Mouse (Mus musculus) limb, embryonic 15.5 days (tissue): ENCODE data around the gene Med17. TPM values are rescaled to one million over a fixed set of nuclear protein-coding genes. Genes with fewer than 3 reads are reported as not detected.

ENCODE experiments used
- ATAC-seq: fragments of 200-750 bp; cut with Nextera tagmentation; 2 replicates; pipeline ENCODE4 v1.8.0; 2017; ENCODE audit warnings: low read depth, moderate TSS enrichment; ENCODE audit not compliant: insufficient number of reproducible peaks, low FRiP score, low TSS enrichment
- H3K27ac ChIP-seq: fragments of 300-500 bp; sonication (generic); 2 replicates; pipeline ENCODE4 v1.5.1; 2015; ENCODE audit warnings: moderate library complexity, mild to moderate bottlenecking, inconsistent platforms
- H3K27me3 ChIP-seq: fragments of 300-500 bp; sonication (generic); 2 replicates; pipeline ENCODE4 v1.6.1; 2015; ENCODE audit warnings: inconsistent platforms
- H3K36me3 ChIP-seq: fragments of 300-500 bp; sonication (generic); 2 replicates; pipeline ENCODE4 v1.6.1; 2015; ENCODE audit warnings: inconsistent platforms
- H3K4me1 ChIP-seq: fragments of 300-500 bp; sonication (generic); 2 replicates; pipeline ENCODE4 v1.6.1; 2015; ENCODE audit warnings: inconsistent platforms
- H3K4me2 ChIP-seq: fragments of 300-500 bp; sonication (generic); 2 replicates; pipeline ENCODE4 v1.6.1; 2015; ENCODE audit warnings: mild to moderate bottlenecking, inconsistent platforms
- H3K4me3 ChIP-seq: fragments of 300-500 bp; sonication (generic); 2 replicates; pipeline ENCODE4 v1.5.1; 2015; ENCODE audit warnings: mild to moderate bottlenecking, inconsistent platforms
- H3K9ac ChIP-seq: fragments of 300-500 bp; sonication (generic); 2 replicates; pipeline ENCODE4 v1.6.1; 2015; ENCODE audit warnings: inconsistent platforms
- H3K9me3 ChIP-seq: fragments of 300-500 bp; sonication (generic); 2 replicates; pipeline ENCODE4 v1.6.1; 2016; ENCODE audit warnings: inconsistent platforms
- WGBS: fragments of 180-500 bp; shearing (Covaris S2); methylation state at CpG from one replicate; pipeline ENCODE4 v1.1.7; 2015; 5-methylcytosine and 5-hydroxymethylcytosine counted together
- polyA plus RNA-seq: library from polyadenylated mRNA; unstranded; fragments of >200 nt; fragmentation: Nextera tagmentation; extraction: Ambion mirVana; gene quantifications from 2 replicates; pipeline ENCODE4 v1.2.1, GENCODE M21; 2015

Med17 gene
- polyA plus RNA-seq, 1 experiment from 2014 or later = 32.7 TPM

DNA sequence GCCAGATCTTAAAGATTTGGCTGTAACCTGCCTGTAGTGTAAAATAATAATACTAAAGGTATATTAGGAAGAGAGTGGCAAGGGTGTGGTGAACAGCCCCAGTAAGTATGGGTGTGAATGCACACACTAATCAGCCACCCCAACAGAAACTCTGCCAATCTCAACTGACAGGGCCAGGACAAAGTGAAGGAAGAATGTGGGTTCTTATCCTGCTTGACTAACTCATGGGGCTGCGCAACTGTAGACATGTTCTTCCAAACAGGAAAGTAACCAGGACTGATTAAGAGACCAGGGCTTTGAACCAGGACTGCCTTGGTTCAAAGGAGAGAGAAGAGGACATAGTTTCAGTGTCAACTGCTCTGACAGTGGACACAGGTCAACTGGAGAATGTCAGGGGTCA, 37.6 kb downstream of the Med17 start:
- Histone ChIP-seq H3K4me2 (no peak overlapping the region), H3K27me3 (no peaks in the 10 kb centered on the region), H3K9me3 (no peaks in the 10 kb centered on the region), H3K9ac (no peak overlapping the region), H3K27ac (no peak overlapping the region), H3K4me3 (no peak overlapping the region), H3K4me1 (peaks cover 15% of the 10 kb centered on the region), H3K36me3 (no peaks in the 10 kb centered on the region)
- WGBS = 90% methylated on average over 1 of the region's 1 CpGs
- no peak for ATAC-seq

DNA sequence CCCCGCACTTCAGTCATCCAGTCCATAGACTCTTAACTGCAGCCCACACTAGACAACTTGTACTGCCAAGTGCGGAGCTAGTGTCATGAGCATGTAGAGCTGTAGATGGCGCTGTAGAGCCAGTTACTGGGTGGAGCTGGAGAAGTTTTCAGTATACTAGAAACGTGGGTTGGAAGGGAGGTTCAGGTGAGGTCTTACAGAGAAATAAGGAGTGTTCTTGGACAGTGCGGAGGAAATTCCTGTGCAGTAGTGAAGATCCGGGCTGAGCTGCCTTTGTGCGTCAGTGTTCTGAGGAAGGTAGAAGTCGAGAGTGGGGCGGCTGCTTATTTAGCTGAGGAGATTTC, 38.2 kb downstream of the Med17 start:
- no peak for ATAC-seq
- H3K9me3 ChIP-seq = no peaks in the 10 kb centered on the region
- H3K4me3 ChIP-seq = no peak overlapping the region
- no peaks in the 10 kb centered on the region for H3K36me3 ChIP-seq
- H3K27ac ChIP-seq = no peak overlapping the region
- H3K27me3 ChIP-seq = no peaks in the 10 kb centered on the region
- H3K4me2 ChIP-seq = no peak overlapping the region
- peaks cover 15% of the 10 kb centered on the region for H3K4me1 ChIP-seq
- H3K9ac ChIP-seq = no peak overlapping the region
- 44% methylated on average over 9 of the region's 9 CpGs for WGBS

DNA sequence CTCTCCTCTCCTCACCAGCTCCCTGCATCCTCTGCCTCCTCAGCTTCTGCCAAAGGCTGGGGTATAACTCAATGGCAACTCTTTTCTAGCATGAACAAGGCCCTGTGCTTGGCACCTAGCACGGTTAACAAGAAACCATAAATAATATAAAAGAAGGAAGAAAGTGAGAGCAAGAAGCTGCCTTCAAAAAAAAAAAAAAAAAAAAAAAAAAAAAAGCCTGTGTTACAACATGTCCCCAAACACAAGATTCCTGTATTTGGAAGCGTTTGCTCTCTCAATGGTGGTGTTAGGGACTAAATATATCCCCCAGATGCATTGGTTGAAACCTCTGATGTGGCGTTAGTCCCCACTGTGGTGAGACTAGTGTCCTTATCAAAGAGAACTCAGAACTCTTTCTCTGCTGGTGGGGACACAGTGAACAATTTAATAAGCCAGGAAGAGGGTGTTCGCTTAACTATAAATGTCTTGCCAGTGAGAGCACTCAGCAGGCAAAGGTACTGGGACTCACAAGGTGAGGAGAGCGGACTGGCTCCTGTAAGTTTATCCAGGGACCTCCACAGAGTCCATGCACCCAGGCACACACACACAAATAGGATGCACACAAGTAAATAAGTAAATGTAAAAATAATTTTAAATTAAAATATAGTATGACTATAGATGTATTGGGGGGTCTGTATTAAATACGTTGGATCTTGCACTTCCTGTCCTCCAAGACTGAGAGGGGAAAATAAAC, 38.7 kb downstream of the Med17 start:
- ATAC-seq = no peak
- H3K9ac ChIP-seq = no peak overlapping the region
- peaks cover 15% of the 10 kb centered on the region for H3K4me1 ChIP-seq
- no peak overlapping the region for H3K27ac ChIP-seq
- no peak overlapping the region for H3K4me2 ChIP-seq
- WGBS = 59% methylated on average over 6 of the region's 6 CpGs
- no peak overlapping the region for H3K4me3 ChIP-seq
- no peaks in the 10 kb centered on the region for H3K9me3 ChIP-seq
- H3K27me3 ChIP-seq = no peaks in the 10 kb centered on the region
- no peaks in the 10 kb centered on the region for H3K36me3 ChIP-seq

DNA sequence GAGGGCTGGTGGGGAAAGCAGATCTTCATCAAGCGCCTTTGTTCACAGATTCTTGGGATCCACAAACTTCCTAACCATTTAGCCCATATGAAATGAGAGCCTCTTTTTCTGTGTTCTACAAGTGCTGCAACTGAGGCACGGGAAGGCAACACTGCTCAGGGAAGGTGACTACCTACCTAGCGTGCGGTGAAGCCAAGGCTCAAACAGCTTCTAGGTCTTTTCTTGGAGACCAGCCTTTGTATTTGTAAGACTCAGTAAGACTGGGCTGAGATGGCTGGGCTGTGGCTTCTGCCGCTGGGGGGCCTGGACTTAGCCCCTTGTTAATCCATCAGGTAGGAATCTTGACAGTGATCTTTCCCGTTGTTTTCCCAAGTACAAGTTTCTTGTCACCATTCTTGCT, 39.7 kb downstream of the Med17 start:
- ATAC-seq = no peak
- Histone ChIP-seq H3K27me3 (no peaks in the 10 kb centered on the region), H3K9ac (no peak overlapping the region), H3K4me2 (no peak overlapping the region), H3K4me3 (no peak overlapping the region), H3K36me3 (no peaks in the 10 kb centered on the region), H3K4me1 (peaks cover 15% of the 10 kb centered on the region), H3K27ac (no peak overlapping the region), H3K9me3 (no peaks in the 10 kb centered on the region)
- 90% methylated on average over 6 of the region's 6 CpGs for WGBS

DNA sequence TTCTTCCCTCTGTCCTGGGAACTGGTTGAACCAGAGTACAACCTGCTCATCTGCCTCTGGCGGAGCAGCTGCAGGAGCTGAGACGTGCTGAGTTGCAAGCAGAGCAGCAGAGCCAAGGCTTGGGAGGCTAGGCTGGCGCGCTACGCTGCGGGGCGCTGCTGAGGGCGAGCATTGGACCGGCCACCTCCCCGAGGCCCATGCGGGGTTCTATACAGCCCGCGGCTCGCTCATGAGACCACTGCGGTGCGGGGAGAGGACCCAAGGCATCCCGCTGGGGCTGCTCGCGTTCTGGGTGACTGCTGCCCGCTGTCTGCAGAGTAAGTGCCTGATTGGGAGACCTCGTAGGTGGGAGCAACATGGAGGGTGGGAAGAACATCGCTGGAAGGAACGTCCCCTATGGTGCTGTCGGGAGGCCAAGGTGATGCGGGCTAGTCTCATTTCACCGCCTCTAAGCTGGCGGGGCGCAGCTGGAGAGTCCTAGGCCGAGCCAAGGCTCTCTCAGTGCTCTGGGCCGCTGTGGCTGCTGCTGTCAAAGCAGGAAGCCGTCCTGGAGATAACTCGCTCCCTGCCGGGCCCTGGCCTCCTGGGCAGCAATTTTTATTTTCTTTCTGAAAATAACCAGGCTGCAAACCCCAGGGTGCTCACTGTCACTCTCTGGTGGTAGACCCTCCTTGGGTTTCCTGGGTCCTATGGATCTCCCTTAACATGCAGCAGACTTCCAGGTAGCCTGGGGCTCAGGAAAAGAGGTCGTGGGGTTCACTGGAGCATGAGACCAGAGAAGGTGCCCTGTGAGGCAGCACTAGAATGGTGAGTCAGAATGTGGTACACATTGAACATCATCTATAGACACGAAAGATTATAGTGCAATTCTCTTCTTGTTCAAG, 40.4 kb downstream of the Med17 start, which contains the start of gene Vstm5:
Gene Vstm5 (plus strand): TSS at position 4 of the 884 bp plus-strand sequence.
- H3K9me3 ChIP-seq = no peaks in the 10 kb centered on the region
- H3K27ac ChIP-seq = peak within 1 kb of the TSS; percentile 82
- H3K4me1 ChIP-seq = peaks cover 15% of the 10 kb centered on the region
- H3K27me3 ChIP-seq = no peaks in the 10 kb centered on the region
- 4% methylated on average over 35 of the region's 35 CpGs for WGBS
- ATAC-seq = peak; percentile 66
- peak within 1 kb of the TSS; percentile 26 for H3K9ac ChIP-seq
- H3K4me3 ChIP-seq = peak within 1 kb of the TSS; percentile 47
- no peaks in the 10 kb centered on the region for H3K36me3 ChIP-seq
- H3K4me2 ChIP-seq = peak within 1 kb of the TSS; percentile 77

DNA sequence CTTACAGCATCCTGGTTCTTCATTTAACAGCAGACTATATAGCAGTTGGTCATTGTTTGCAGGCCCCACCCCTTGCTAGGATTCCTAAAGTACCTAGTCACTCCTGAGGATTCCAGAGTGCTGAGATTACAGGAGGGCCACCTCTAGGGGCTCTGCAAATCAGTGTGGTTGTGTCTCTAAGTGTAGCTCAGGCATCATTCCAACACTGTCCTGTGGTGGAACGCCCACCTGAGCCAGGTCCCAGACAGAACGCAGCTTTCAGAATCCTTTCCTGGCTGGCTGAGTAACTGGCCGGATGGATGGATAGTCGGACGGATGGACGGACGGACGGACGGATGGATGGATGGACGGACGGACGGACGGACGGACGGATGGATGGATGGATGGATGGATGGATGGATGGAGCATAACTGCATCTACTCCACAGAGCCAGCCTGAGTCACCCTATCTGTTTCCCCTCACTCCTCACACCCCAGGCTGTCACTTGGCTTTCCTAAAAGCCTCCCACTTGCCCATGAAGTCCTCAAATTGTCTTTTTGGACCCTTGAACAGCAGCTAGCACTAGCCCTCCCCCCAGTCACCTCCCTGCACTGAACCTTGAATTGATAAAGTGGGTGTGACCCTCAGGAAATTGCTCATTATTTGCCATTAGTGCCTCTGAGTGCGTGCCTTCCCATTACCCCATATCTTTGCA, 41.3 kb downstream of the Med17 start:
- Histone ChIP-seq H3K36me3 (no peaks in the 10 kb centered on the region), H3K27ac (peak overlapping the region; percentile 82), H3K27me3 (no peaks in the 10 kb centered on the region), H3K4me1 (peaks cover 15% of the 10 kb centered on the region), H3K4me3 (peak overlapping the region; percentile 47), H3K9ac (no peak overlapping the region), H3K4me2 (peak overlapping the region; percentile 77), H3K9me3 (no peaks in the 10 kb centered on the region)
- 71% methylated on average over 16 of the region's 16 CpGs for WGBS
- ATAC-seq = no peak

DNA sequence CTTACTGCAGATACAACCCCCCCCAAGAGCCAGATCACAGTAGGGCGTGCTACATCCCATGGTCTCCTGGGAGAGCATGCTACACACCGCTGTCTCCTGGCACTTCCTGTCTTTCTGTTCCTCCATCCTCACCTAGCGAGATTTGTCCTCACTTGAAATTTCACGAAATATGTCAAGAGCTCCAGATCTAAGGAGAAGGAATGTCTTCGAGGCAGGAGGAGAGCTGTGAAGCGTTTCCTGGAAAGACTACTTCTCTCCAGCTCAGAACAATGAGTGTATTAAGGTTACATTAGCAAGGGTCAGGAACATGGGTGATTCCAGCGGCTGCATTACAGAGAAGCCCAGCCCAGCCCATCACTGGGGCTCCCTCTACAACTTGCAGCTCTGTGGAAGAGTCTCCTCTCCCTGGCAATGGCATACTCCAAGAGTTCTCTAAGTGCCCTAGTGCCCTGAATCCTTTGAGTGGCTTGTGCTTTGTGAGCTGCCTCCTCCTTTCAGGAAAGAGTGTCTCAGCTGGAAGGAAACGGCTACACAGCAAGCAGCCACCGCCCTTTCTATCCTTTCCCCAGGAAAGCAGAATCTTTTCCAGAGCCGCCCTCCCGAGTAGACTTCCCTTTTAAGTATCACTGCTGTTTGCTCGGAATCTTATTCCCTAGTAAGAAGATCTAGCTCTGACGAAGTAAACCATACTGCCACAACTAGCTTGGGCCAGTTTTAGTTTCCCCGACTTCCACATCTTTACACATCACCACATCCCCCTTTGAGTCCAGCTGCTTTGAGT, 42.0 kb downstream of the Med17 start:
- no peak overlapping the region for H3K4me2 ChIP-seq
- H3K9ac ChIP-seq = no peak overlapping the region
- no peak for ATAC-seq
- 50% methylated on average over 14 of the region's 14 CpGs for WGBS
- peaks cover 15% of the 10 kb centered on the region for H3K4me1 ChIP-seq
- no peaks in the 10 kb centered on the region for H3K9me3 ChIP-seq
- H3K27ac ChIP-seq = no peak overlapping the region
- no peaks in the 10 kb centered on the region for H3K36me3 ChIP-seq
- no peak overlapping the region for H3K4me3 ChIP-seq
- no peaks in the 10 kb centered on the region for H3K27me3 ChIP-seq

DNA sequence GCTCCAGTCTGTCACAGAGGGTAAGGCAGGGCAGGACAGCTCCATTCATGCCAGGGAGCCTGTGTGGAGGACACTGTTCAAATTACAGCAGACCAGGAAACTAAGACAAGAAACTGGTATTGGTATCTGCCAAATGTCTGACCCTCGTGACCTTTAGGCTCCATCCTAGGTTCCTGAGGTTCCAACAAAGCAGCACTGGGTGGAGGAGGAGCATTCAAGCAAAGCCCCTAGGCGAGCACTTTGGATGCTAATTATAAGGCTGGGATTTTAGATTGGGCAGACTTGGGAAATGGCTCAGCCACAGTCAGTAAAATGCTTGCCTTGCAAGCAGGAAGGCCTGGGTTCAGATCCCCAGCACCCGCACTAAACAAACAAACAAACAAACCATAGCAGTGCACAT, 43.7 kb downstream of the Med17 start:
- Histone ChIP-seq H3K4me1 (peaks cover 15% of the 10 kb centered on the region), H3K9ac (no peak overlapping the region), H3K9me3 (no peaks in the 10 kb centered on the region), H3K27me3 (no peaks in the 10 kb centered on the region), H3K4me2 (no peak overlapping the region), H3K36me3 (no peaks in the 10 kb centered on the region), H3K4me3 (no peak overlapping the region), H3K27ac (no peak overlapping the region)
- WGBS = 74% methylated on average over 3 of the region's 3 CpGs
- no peak for ATAC-seq

DNA sequence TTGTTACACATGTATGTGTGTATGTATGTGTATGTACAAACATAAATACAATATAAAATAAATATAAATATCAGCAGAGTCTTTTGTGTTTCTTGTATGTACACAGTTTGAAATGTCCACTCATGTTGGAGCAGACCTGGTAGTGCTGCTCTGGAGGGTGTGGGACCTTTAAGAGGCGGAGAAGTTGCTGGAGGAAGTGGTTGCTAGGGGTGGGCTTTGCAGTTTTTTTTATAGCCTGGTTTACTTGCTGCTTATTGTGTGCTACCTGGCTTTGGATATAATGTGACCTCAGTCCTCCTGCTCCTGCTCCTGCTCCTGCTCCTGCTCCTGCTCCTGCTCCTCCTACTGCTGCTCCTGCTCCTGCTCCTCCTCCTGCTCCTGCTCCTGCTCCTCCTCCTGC, 46.1 kb downstream of the Med17 start:
- Histone ChIP-seq H3K4me2 (no peak overlapping the region), H3K4me3 (no peak overlapping the region), H3K27me3 (no peaks in the 10 kb centered on the region), H3K4me1 (peaks cover 5% of the 10 kb centered on the region), H3K27ac (no peak overlapping the region), H3K9me3 (no peaks in the 10 kb centered on the region), H3K9ac (no peak overlapping the region), H3K36me3 (no peaks in the 10 kb centered on the region)
- WGBS = 81% methylated on average over 1 of the region's 1 CpGs
- no peak for ATAC-seq

DNA sequence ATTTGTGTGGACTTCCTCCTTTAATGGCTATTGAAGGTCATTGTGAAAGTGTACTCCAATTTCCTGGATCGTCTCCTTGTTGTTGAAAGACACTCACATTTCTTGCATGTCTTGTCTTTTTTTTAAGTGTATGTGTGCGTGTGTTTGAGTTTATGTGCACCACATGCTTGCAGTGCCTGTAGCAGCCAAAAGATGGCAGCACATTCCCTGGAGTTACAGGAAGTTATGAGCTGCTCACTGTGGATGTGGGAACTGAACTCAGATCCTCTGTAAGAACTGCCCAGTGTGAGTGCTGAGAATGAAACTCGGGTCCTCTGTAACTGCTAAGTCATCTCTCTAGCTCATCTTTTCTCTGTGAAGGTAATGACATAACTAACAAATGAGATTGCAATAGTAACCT, 47.3 kb downstream of the Med17 start:
- H3K9me3 ChIP-seq = no peaks in the 10 kb centered on the region
- no peak for ATAC-seq
- no peaks in the 10 kb centered on the region for H3K4me1 ChIP-seq
- 91% methylated on average over 3 of the region's 3 CpGs for WGBS
- H3K4me2 ChIP-seq = no peak overlapping the region
- no peak overlapping the region for H3K9ac ChIP-seq
- no peaks in the 10 kb centered on the region for H3K36me3 ChIP-seq
- no peaks in the 10 kb centered on the region for H3K27me3 ChIP-seq
- H3K27ac ChIP-seq = no peak overlapping the region
- H3K4me3 ChIP-seq = no peak overlapping the region

DNA sequence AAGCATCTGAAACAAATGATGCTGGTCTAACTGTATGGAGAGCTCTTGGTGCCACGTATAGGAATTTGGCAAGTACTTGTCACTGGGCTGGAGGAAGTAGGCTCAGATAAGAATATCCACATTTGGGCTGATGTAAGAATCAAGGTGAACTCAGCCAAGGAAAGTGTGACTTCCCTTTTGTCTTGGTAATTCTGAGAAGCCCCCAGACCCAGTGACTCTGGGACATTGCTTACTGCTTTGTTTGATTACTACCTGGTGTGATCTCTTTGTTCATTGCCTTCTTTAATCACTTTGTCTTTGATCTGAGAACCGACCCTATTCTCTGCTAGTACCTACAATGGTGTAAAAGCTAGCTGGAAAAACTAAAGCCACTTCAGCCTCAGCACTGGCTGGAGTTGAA, 54.8 kb downstream of the Med17 start:
- H3K36me3 ChIP-seq = no peaks in the 10 kb centered on the region
- 34% methylated on average over 2 of the region's 2 CpGs for WGBS
- no peaks in the 10 kb centered on the region for H3K27me3 ChIP-seq
- ATAC-seq = no peak
- H3K9ac ChIP-seq = no peak overlapping the region
- H3K4me2 ChIP-seq = no peak overlapping the region
- H3K9me3 ChIP-seq = no peaks in the 10 kb centered on the region
- no peaks in the 10 kb centered on the region for H3K4me1 ChIP-seq
- no peak overlapping the region for H3K27ac ChIP-seq
- no peak overlapping the region for H3K4me3 ChIP-seq
